Mouse (Mus musculus) ES-E14 (cell line): ENCODE measurements at regions not wholly inside any gene's neighbourhood (a gene's known extent, or its start where the extent isn't known, plus 50 kb on each side); places are given as distances from the start of the nearest gene placed in this dataset.

Experiments
- DNase-seq: peaks from one replicate; pipeline ENCODE4 v3.0.0-alpha.2; 2013; ENCODE audit warnings: low read depth, low spot score
- H3K27ac ChIP-seq: 2 replicates; pipeline ENCODE4 v1.5.1; 2012; ENCODE audit warnings: low read depth, mild to moderate bottlenecking, low read length, moderate library complexity, mixed read lengths; ENCODE audit not compliant: poor library complexity, insufficient read depth, severe bottlenecking
- H3K36me3 ChIP-seq: 2 replicates; pipeline ENCODE4 v1.6.1; 2012; ENCODE audit warnings: mild to moderate bottlenecking, low read length, moderate library complexity, mixed read lengths; ENCODE audit not compliant: control insufficient read depth, poor library complexity, insufficient read depth, severe bottlenecking
- H3K4me1 ChIP-seq, 2 experiments: fragments of 150-350 bp in 1 of 2; sonication (generic) in 1 of 2; 2 replicates each; pipeline ENCODE4 v1.6.1; 2012; ENCODE audit warnings: low read length in 2 of 2, mild to moderate bottlenecking in 1 of 2, mixed read lengths in 1 of 2; ENCODE audit not compliant: control insufficient read depth in 2 of 2, insufficient read depth in 2 of 2, poor library complexity in 1 of 2
- H3K4me3 ChIP-seq, 2 experiments: fragments of 150-350 bp in 1 of 2; sonication (generic) in 1 of 2; 2 replicates each; pipeline ENCODE4 v1.5.1; 2012; ENCODE audit warnings: low read length in 2 of 2, low read depth in 1 of 2, mild to moderate bottlenecking in 1 of 2, mixed read lengths in 1 of 2; ENCODE audit not compliant: insufficient read depth in 1 of 2, poor library complexity in 1 of 2, severe bottlenecking in 1 of 2
- H3K9ac ChIP-seq: 2 replicates; pipeline ENCODE4 v1.6.1; 2012; ENCODE audit warnings: low read depth, mild to moderate bottlenecking, low read length, mixed read lengths; ENCODE audit not compliant: poor library complexity, insufficient read depth, severe bottlenecking
- H3K9me3 ChIP-seq: fragments of 150-350 bp; sonication (generic); 2 replicates; pipeline ENCODE4 v1.6.1; 2012; ENCODE audit warnings: low read depth, mild to moderate bottlenecking, low read length; ENCODE audit not compliant: control insufficient read depth, insufficient read depth
- CHD2 ChIP-seq: IDR thresholded peaks from 2 replicates; pipeline ENCODE4 v1.6.1; 2014; ENCODE audit warnings: mild to moderate bottlenecking, low read depth, low read length, inconsistent platforms
- HCFC1 ChIP-seq: IDR thresholded peaks from 2 replicates; pipeline ENCODE4 v1.6.1; 2012; ENCODE audit warnings: low read length, inconsistent platforms, borderline replicate concordance; ENCODE audit not compliant: insufficient read depth
- MAFK ChIP-seq: IDR thresholded peaks from 2 replicates; pipeline ENCODE4 v1.6.1; 2014; ENCODE audit warnings: mild to moderate bottlenecking, low read depth, low read length, inconsistent platforms; ENCODE audit not compliant: insufficient read depth
- ZC3H11A ChIP-seq: IDR thresholded peaks from 2 replicates; pipeline ENCODE4 v1.6.1; 2012; ENCODE audit warnings: low read depth, mild to moderate bottlenecking, inconsistent platforms, low read length, borderline replicate concordance
- ZNF384 ChIP-seq: IDR thresholded peaks from 2 replicates; pipeline ENCODE4 v1.6.1; 2012; ENCODE audit warnings: low read depth, low read length, inconsistent platforms
- in situ Hi-C, 2 experiments: fragments of 600-800 bp; cut with MboI; formaldehyde crosslinking; loops; one replicate each; pipeline ENCODE4 v1.15.1; 2025; ENCODE audit warnings: low sequenced_read_pairs in 2 of 2, inconsistent platforms in 1 of 2; ENCODE audit not compliant: unreplicated experiment in 2 of 2

- TF ChIP-seq MAFK: no peak
- no peak for TF ChIP-seq ZNF384
- TF ChIP-seq HCFC1: no peak
- H3K36me3 ChIP-seq: no peaks in the 10 kb centered on the region
- H3K27ac ChIP-seq: no peak overlapping the region
Measured at GRCm38 (mm10) chr3:103451971-103452370, 123.1 kb upstream of the Syt6 start.

GRCm38 (mm10) chr3:103463760-103464159 is 111.3 kb upstream of the Syt6 start:
- Histone ChIP-seq H3K4me3 (no peak overlapping the region), H3K36me3 (no peaks in the 10 kb centered on the region), H3K9me3 (no peaks in the 10 kb centered on the region), H3K4me1 (no peaks in the 10 kb centered on the region), H3K9ac (no peak overlapping the region), H3K27ac (no peak overlapping the region)
- in situ Hi-C loops: no loop called here
- TF ChIP-seq ZNF384 (no peak), MAFK (no peak), CHD2 (no peak)
- DNase-seq: no peak

More at GRCm38 (mm10) chr3:103451971-103452370, 123.1 kb upstream of the Syt6 start:
- Histone ChIP-seq H3K4me3 (no peak overlapping the region), H3K4me1 (no peaks in the 10 kb centered on the region), H3K9ac (no peak overlapping the region), H3K9me3 (no peaks in the 10 kb centered on the region)
- DNase-seq: no peak
- in situ Hi-C loops: no loop called here

- no peak overlapping the region for H3K4me3 ChIP-seq
- no peak overlapping the region for H3K27ac ChIP-seq
- H3K36me3 ChIP-seq: no peaks in the 10 kb centered on the region
- H3K9me3 ChIP-seq: no peaks in the 10 kb centered on the region
- no peaks in the 10 kb centered on the region for H3K4me1 ChIP-seq
- DNase-seq: no peak
- in situ Hi-C loops: no loop called here
- H3K9ac ChIP-seq: no peak overlapping the region
- TF ChIP-seq ZC3H11A (no peak), ZNF384 (no peak), HCFC1 (no peak)
Measured at GRCm38 (mm10) chr3:103464181-103464580, 110.8 kb upstream of the Syt6 start.

GRCm38 (mm10) chr3:103464729-103465128 is 110.3 kb upstream of the Syt6 start:
- DNase-seq: no peak
- H3K36me3 ChIP-seq: no peaks in the 10 kb centered on the region
- in situ Hi-C loops: no loop called here
- H3K9me3 ChIP-seq: no peaks in the 10 kb centered on the region
- TF ChIP-seq ZC3H11A (no peak), CHD2 (no peak), ZNF384 (no peak), MAFK (no peak), HCFC1 (no peak)
- no peak overlapping the region for H3K9ac ChIP-seq
- no peak overlapping the region for H3K4me3 ChIP-seq
- no peaks in the 10 kb centered on the region for H3K4me1 ChIP-seq
- no peak overlapping the region for H3K27ac ChIP-seq

- H3K9me3 ChIP-seq: no peaks in the 10 kb centered on the region
- in situ Hi-C loops: no loop called here
- no peak for DNase-seq
- no peaks in the 10 kb centered on the region for H3K4me1 ChIP-seq
- TF ChIP-seq ZC3H11A: no peak
- no peak for TF ChIP-seq MAFK
- TF ChIP-seq CHD2: no peak
- no peak for TF ChIP-seq HCFC1
- TF ChIP-seq ZNF384: no peak
- no peak overlapping the region for H3K9ac ChIP-seq
- H3K4me3 ChIP-seq: no peak overlapping the region
- no peak overlapping the region for H3K27ac ChIP-seq
- no peaks in the 10 kb centered on the region for H3K36me3 ChIP-seq
Measured at GRCm38 (mm10) chr3:103465132-103465690, 109.8 kb upstream of the Syt6 start.
